Mouse (Mus musculus): ENCODE data around the gene Vmn2r120.
"Not testable (repeated sequence)": the region's sequence is repeated elsewhere in the genome, so short reads cannot be mapped to it uniquely, and the experiment has no call there.

Vmn2r120 gene

DNA sequence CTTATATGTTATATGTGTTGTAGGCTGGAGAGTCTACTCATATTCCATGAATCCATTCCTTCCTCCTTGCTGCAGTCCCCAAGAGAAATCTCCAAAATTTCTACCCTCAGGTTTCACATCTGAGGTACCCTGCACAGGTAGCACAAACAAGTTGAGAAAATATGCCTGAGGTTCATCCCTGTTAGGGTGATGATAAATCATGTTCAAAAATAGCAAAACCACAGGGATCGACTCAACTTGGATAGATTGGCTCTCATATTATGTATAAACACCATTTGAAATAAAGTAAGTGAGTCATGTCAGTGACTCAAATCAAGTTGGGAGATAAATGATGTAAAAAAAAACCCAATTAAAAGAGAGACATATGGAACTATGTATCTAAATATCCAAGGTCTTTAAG, at the start of gene Vmn2r120:
Gene Vmn2r120, minus strand, starts transcription at position 101 of the 400 bp plus-strand sequence.
- no peak for DNase-seq (ENCODE audit: low read depth)

DNA sequence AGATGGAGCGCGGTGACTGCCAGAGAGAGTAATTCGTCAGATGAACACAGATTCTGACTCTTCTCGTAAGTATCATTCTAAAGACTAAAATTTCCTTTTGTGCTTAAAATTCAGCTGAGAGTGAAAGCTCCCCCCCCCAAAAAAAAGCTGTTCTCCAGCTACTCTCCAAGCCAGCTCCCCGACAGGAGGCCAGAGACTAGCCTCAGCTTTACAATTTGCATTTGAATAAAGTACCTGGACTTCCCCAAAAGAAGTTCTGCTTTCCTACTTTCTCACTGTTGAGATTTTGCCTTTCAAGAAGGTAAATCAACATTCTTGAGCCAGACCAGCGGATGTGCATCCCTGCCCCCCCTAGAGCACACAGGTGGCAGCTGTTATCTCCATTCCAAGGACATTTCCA, 42.0 kb upstream of the Vmn2r120 start:
- not testable (repeated sequence) for DNase-seq (ENCODE audit: low read depth)

DNA sequence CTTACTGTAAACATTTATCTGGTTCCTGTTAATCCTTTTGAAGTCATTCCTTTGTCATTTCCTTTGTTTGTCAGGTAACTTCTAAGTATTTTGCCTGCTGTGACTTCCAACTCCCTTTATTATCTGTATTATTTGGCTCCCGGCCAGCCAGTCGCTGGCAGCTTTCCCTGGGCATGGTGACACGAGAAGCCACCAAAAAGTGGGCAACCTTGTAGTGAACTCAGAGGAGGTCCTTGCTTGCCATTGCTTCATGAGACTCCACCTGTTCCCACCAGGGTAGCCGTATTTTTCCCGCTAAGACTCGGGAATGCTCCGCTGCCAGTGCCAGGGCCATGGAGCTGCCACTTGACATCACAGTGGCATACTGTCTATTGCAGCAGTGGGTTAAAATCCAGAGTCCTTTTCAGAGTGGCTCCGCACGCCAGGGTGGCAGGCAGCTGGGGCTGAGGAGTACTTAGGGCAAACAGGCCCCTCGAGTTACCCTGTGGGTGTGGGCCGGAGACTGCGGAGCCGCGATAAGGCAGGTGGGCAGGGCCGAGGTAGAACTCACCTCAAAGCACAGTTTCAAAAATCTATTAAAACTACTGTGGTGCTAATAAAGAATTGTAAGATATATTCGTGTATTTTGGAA, 28.9 kb upstream of the Vmn2r120 start:
- no peak for DNase-seq (ENCODE audit: low read depth)
